Mouse (Mus musculus) cerebellum, adult 11-12 months (tissue): Measurements from ENCODE around the gene Gm438.
"Not testable (repeated sequence)": the region's sequence is repeated elsewhere in the genome, so short reads cannot be mapped to it uniquely, and the experiment has no call there.

Experiments used
- DNase-seq: peaks from one replicate; pipeline ENCODE4 v3.0.0; 2022

Gm438 gene

GRCm38 (mm10) chr4:144786483-144786882, at the start of gene Gm438:
Gene Gm438, minus strand, starts transcription at chr4:144786583.
- DNase-seq, result no peak

- no peak for DNase-seq
Observed at GRCm38 (mm10) chr4:144824706-144825105, 38.3 kb upstream of the Gm438 start.

- DNase-seq, result no peak
Observed at GRCm38 (mm10) chr4:144823996-144824395, 37.6 kb upstream of the Gm438 start.

GRCm38 (mm10) chr4:144807135-144807534, 20.8 kb upstream of the Gm438 start:
- DNase-seq, result not testable (repeated sequence)

- no peak for DNase-seq
Observed at GRCm38 (mm10) chr4:144803633-144804032, 17.2 kb upstream of the Gm438 start.

GRCm38 (mm10) chr4:144790141-144790540, 3.8 kb upstream of the Gm438 start:
- DNase-seq, result no peak

GRCm38 (mm10) chr4:144782476-144783197, 3.7 kb downstream of the Gm438 start:
- no peak for DNase-seq

- peak; percentile 4 for DNase-seq
Observed at GRCm38 (mm10) chr4:144765722-144766121, 20.7 kb downstream of the Gm438 start.

GRCm38 (mm10) chr4:144749139-144749538, 37.2 kb downstream of the Gm438 start:
- no peak for DNase-seq
